Mouse (Mus musculus) stomach, embryonic 14.5 days (tissue): Measurements from ENCODE around the gene Krt34. TPM values are rescaled to one million over a fixed set of nuclear protein-coding genes. Genes with fewer than 3 reads are reported as not detected.

ENCODE experiments used
- ATAC-seq: fragments of 200-750 bp; cut with Nextera tagmentation; 2 replicates; pipeline ENCODE4 v1.8.0; 2017; ENCODE audit warnings: low read depth, moderate TSS enrichment; ENCODE audit not compliant: insufficient number of reproducible peaks, insufficient read depth, low FRiP score
- H3K27ac ChIP-seq: fragments of 300-500 bp; sonication (generic); 2 replicates; pipeline ENCODE4 v1.5.1; 2014; ENCODE audit warnings: mild to moderate bottlenecking, low read length, moderate library complexity, mixed read lengths
- H3K27me3 ChIP-seq: fragments of 300-500 bp; sonication (generic); 2 replicates; pipeline ENCODE4 v1.6.1; 2014; ENCODE audit warnings: low read length, control low read depth, mixed read lengths; ENCODE audit not compliant: control insufficient read depth, insufficient read depth
- H3K36me3 ChIP-seq: fragments of 300-500 bp; sonication (generic); 2 replicates; pipeline ENCODE4 v1.6.1; 2014; ENCODE audit warnings: mild to moderate bottlenecking, control low read depth, low read length, moderate library complexity, mixed read lengths; ENCODE audit not compliant: control insufficient read depth, insufficient read depth
- H3K4me1 ChIP-seq: fragments of 300-500 bp; sonication (generic); 2 replicates; pipeline ENCODE4 v1.6.1; 2014; ENCODE audit warnings: low read length, control low read depth, mixed read lengths; ENCODE audit not compliant: control insufficient read depth, insufficient read depth
- H3K4me2 ChIP-seq: fragments of 300-500 bp; sonication (generic); replicated peaks from 2 replicates; pipeline ENCODE4 v1.6.1; 2014; ENCODE audit warnings: low read depth, low read length, control low read depth
- H3K4me3 ChIP-seq: fragments of 300-500 bp; sonication (generic); 2 replicates; pipeline ENCODE4 v1.5.1; 2014; ENCODE audit warnings: low read depth, low read length, control low read depth
- H3K9ac ChIP-seq: fragments of 300-500 bp; sonication (generic); replicated peaks from 2 replicates; pipeline ENCODE4 v1.6.1; 2014; ENCODE audit warnings: low read depth, mild to moderate bottlenecking, control low read depth, low read length, moderate library complexity, mixed read lengths
- H3K9me3 ChIP-seq: fragments of 300-500 bp; sonication (generic); 2 replicates; pipeline ENCODE4 v1.6.1; 2016; ENCODE audit warnings: low read depth, low read length, control low read depth; ENCODE audit not compliant: control insufficient read depth
- WGBS: fragments of 180-500 bp; shearing (Covaris S2); extraction: QIAGEN DNeasy Blood & Tissue Kit; methylation state at CpG from one replicate; pipeline ENCODE4 v1.1.7; 2014; 5-methylcytosine and 5-hydroxymethylcytosine counted together
- polyA plus RNA-seq: library from polyadenylated mRNA; unstranded; fragments of >200 nt; fragmentation: Nextera tagmentation; extraction: Ambion mirVana; gene quantifications from 2 replicates; pipeline ENCODE4 v1.2.1, GENCODE M21; 2014

Krt34 gene
- polyA plus RNA-seq, 1 experiment from 2014 or later = 0.36 TPM

DNA sequence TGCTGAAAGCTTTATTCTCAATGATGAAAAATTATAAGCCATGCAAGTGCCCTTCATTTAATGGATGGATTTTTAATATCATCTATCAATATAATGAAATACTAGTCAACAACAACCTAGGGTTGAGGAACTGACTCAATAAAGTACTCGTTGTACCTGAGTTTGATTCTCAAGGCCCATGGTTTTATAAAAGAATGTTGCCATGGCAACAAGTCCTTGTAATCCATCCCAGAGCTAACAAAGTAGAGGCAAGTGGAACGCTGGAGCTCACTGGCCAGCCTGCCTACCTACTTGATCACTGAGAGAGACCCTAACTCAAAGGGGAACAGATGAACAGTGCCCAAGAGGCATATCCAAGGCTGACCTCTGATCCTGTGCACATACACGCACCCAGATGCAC lies 50.8 kb downstream of the Krt34 start:
- Histone ChIP-seq H3K27ac (no peak overlapping the region), H3K9me3 (no peaks in the 10 kb centered on the region), H3K36me3 (no peaks in the 10 kb centered on the region), H3K4me3 (no peak overlapping the region), H3K27me3 (no peaks in the 10 kb centered on the region), H3K4me2 (no peak overlapping the region), H3K9ac (no peak overlapping the region), H3K4me1 (peaks cover 4% of the 10 kb centered on the region; the same call in 1 of the 2 replicates)
- WGBS = 72% methylated on average over 3 of the region's 3 CpGs
- no peak for ATAC-seq

DNA sequence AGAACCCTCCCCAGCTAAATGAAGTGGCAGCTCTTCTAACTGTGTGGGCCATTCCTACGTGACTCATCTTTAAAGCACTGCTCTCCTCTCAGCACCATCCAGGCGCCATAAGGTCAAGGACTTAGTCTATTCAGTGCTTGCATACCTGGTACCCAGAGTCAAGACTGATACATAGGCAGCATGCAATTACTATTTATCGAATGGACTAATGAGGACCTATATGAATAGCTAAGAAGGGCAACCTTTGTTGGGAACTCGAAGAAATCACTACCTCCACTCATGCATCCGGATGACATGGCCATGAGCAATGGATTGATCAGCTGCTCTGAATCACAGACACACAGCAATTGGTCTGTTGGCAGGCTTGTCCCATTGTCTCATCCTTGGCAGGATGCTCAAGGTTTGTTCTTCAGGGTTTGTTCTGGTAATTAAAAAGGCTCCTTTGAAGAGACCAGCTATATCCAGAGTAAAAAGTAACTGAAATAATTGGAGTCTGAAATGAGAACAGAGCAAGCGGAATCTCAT lies 51.4 kb downstream of the Krt34 start:
- no peak for ATAC-seq
- Histone ChIP-seq H3K27me3 (no peaks in the 10 kb centered on the region), H3K27ac (no peak overlapping the region), H3K4me2 (no peak overlapping the region), H3K36me3 (no peaks in the 10 kb centered on the region), H3K9me3 (no peaks in the 10 kb centered on the region), H3K9ac (no peak overlapping the region), H3K4me3 (no peak overlapping the region), H3K4me1 (peaks cover 4% of the 10 kb centered on the region; the same call in 1 of the 2 replicates)
- 87% methylated on average over 6 of the region's 6 CpGs for WGBS

DNA sequence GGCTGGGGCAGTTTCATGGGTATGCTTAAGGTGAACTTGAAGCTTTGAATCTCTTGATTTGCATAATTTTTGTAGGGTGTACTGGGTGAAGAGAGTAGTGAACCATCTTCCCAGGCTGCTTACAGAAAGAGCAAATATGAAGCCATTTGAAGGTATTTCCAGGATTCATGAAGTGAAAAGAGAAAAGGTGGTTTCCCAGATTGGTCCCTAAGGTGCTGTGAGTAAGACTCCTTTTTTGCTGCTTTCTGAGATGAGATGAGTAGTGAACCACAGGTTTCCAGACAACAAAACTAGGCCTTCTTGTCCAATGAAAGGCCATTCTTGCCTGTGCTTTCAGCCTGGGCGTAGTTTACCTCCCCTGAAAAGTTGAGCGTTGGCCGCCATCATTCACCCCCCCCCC lies 52.8 kb downstream of the Krt34 start:
- Histone ChIP-seq H3K4me1 (no peaks in the 10 kb centered on the region; the same call in 1 of the 2 replicates), H3K27ac (no peak overlapping the region), H3K9ac (no peak overlapping the region), H3K36me3 (no peaks in the 10 kb centered on the region), H3K27me3 (no peaks in the 10 kb centered on the region), H3K4me2 (no peak overlapping the region), H3K4me3 (no peak overlapping the region), H3K9me3 (no peaks in the 10 kb centered on the region)
- no peak for ATAC-seq
- 89% methylated on average over 3 of the region's 3 CpGs for WGBS

Other genes starting within 250 kb of the Krt34 start
- not detected in 2 replicates for gene Gm11596, start 248.1 kb downstream of the Krt34 start, polyA plus RNA-seq
- gene Gm11569, start 242.6 kb downstream of the Krt34 start, polyA plus RNA-seq = not detected in 2 replicates
- gene Gm11554, start 237.1 kb downstream of the Krt34 start, polyA plus RNA-seq = not detected in 2 replicates
- gene Krtap4-13, start 231.7 kb downstream of the Krt34 start, polyA plus RNA-seq = not detected in 2 replicates
- gene Gm11564, start 225.9 kb downstream of the Krt34 start, polyA plus RNA-seq = not detected in 2 replicates
- not detected in 2 replicates for gene 2300003K06Rik, start 203.5 kb downstream of the Krt34 start, polyA plus RNA-seq
- gene Krtap4-16, start 189.9 kb downstream of the Krt34 start, polyA plus RNA-seq = not detected in 2 replicates
- not detected in 2 replicates for gene Gm11568, start 183.6 kb downstream of the Krt34 start, polyA plus RNA-seq
- gene Gm11559, start 177.1 kb downstream of the Krt34 start, polyA plus RNA-seq = not detected in 2 replicates
- gene Krtap9-1, start 168.2 kb downstream of the Krt34 start, polyA plus RNA-seq = not detected in 2 replicates
- gene Gm11567, start 162.4 kb downstream of the Krt34 start, polyA plus RNA-seq = not detected in 2 replicates
- gene Krtap31-1, start 133.6 kb downstream of the Krt34 start, polyA plus RNA-seq = not detected in 2 replicates
- not detected in 2 replicates for gene Gm11565, start 126.8 kb downstream of the Krt34 start, polyA plus RNA-seq
- gene Krtap31-2, start 105.3 kb downstream of the Krt34 start, polyA plus RNA-seq = not detected in 2 replicates
- gene Krtap9-5, start 93.1 kb downstream of the Krt34 start, polyA plus RNA-seq = not detected in 2 replicates
- not detected in 2 replicates for gene Krtap29-1, start 62.5 kb downstream of the Krt34 start, polyA plus RNA-seq
- gene Krtap16-1, start 55.0 kb downstream of the Krt34 start, polyA plus RNA-seq = not detected in 2 replicates
- not detected in 2 replicates for gene Krtap17-1, start 47.6 kb downstream of the Krt34 start, polyA plus RNA-seq
- gene Krt33a, start 25.3 kb downstream of the Krt34 start, polyA plus RNA-seq = not detected in 2 replicates
- 0.26 TPM in 1 of 2 replicates, not detected in the other for gene Krt33b, start 11.7 kb downstream of the Krt34 start, polyA plus RNA-seq
- gene Krt31, start 9.0 kb upstream of the Krt34 start, polyA plus RNA-seq = 0.67 and 0.69 TPM in 2 replicates
- not detected in 2 replicates for gene Krt32, start 46.7 kb upstream of the Krt34 start, polyA plus RNA-seq
- gene Krt35, start 54.7 kb upstream of the Krt34 start, polyA plus RNA-seq = not detected in 2 replicates
- 0.29 and 0.35 TPM in 2 replicates for gene Krt36, start 64.1 kb upstream of the Krt34 start, polyA plus RNA-seq
- gene Krt13, start 80.0 kb upstream of the Krt34 start, polyA plus RNA-seq = 76.1 and 140 TPM in 2 replicates
- gene Krt15, start 94.4 kb upstream of the Krt34 start, polyA plus RNA-seq = 215 and 241 TPM in 2 replicates
- gene Krt19, start 107.1 kb upstream of the Krt34 start, polyA plus RNA-seq = 387 and 441 TPM in 2 replicates
- not detected in 2 replicates for gene Krt9, start 151.7 kb upstream of the Krt34 start, polyA plus RNA-seq
- gene Krt14, start 166.0 kb upstream of the Krt34 start, polyA plus RNA-seq = 4.8 and 5.0 TPM in 2 replicates
- 0.22 and 0.38 TPM in 2 replicates for gene Krt16, start 207.3 kb upstream of the Krt34 start, polyA plus RNA-seq
- gene Krt17, start 219.5 kb upstream of the Krt34 start, polyA plus RNA-seq = 26.7 and 30.7 TPM in 2 replicates
- not detected in 2 replicates for gene Krt42, start 228.3 kb upstream of the Krt34 start, polyA plus RNA-seq